Mouse (Mus musculus): ENCODE measurements around the gene Kcnd2. TPM values are rescaled to one million over a fixed set of nuclear protein-coding genes. Genes with fewer than 3 reads are reported as not detected.

Kcnd2 gene
- total and polyA plus RNA-seq, 3 experiments, result 0.05 TPM; not detected in 2

GRCm38 (mm10) chr6:21597424-21597823 is 382.1 kb downstream of the Kcnd2 start:
- Histone ChIP-seq H3K36me3 (replicated peaks) (no peaks in the 10 kb centered on the region), H3K9me3 (replicated peaks) (no peaks in the 10 kb centered on the region), H3K4me1 (ENCODE audit: insufficient read depth, low read depth, low read length) (no peaks in the 10 kb centered on the region), H3K4me3 (ENCODE audit: low read depth, low read length) (no peak overlapping the region), H3K27me3 (ENCODE audit: insufficient read depth, low read length) (no peaks in the 10 kb centered on the region)
- no peak for TF ChIP-seq POLR2AphosphoS5 (IDR thresholded peaks at IDR 0.05; ENCODE audit: insufficient replicate concordance, low read depth, low read length)
- TF ChIP-seq CTCF (IDR thresholded peaks at IDR 0.05; ENCODE audit: low read depth, low read length), result no peak
- TF ChIP-seq GATA2 (IDR thresholded peaks at IDR 0.05; ENCODE audit: borderline replicate concordance, low read depth, low read length), result no peak
- no peak for TF ChIP-seq GATA1 (IDR thresholded peaks at IDR 0.05; ENCODE audit: borderline replicate concordance, low read length)
- no peak for TF ChIP-seq TAL1 (conservative IDR thresholded peaks at IDR 0.05; ENCODE audit: low read depth, low read length)
- ATAC-seq (ENCODE audit: extremely low read depth, insufficient number of reproducible peaks, low FRiP score, poor library complexity, severe bottlenecking) (no peak), DNase-seq (ENCODE audit: low spot score) (no peak)

- Histone ChIP-seq H3K36me3 (replicated peaks) (no peaks in the 10 kb centered on the region), H3K9me3 (replicated peaks) (no peaks in the 10 kb centered on the region), H3K27me3 (ENCODE audit: insufficient read depth, low read length) (no peaks in the 10 kb centered on the region), H3K4me3 (ENCODE audit: low read depth, low read length) (no peak overlapping the region), H3K4me1 (ENCODE audit: insufficient read depth, low read depth, low read length) (no peaks in the 10 kb centered on the region)
- TF ChIP-seq CTCF (IDR thresholded peaks at IDR 0.05; ENCODE audit: low read depth, low read length), result no peak
- no peak for TF ChIP-seq POLR2AphosphoS5 (IDR thresholded peaks at IDR 0.05; ENCODE audit: insufficient replicate concordance, low read depth, low read length)
- no peak for TF ChIP-seq GATA2 (IDR thresholded peaks at IDR 0.05; ENCODE audit: borderline replicate concordance, low read depth, low read length)
- TF ChIP-seq TAL1 (conservative IDR thresholded peaks at IDR 0.05; ENCODE audit: low read depth, low read length), result no peak
- no peak for TF ChIP-seq GATA1 (IDR thresholded peaks at IDR 0.05; ENCODE audit: borderline replicate concordance, low read length)
- DNase-seq (ENCODE audit: low spot score) (no peak), ATAC-seq (ENCODE audit: extremely low read depth, insufficient number of reproducible peaks, low FRiP score, poor library complexity, severe bottlenecking) (no peak)
Measured at GRCm38 (mm10) chr6:21609381-21610059, 394.2 kb downstream of the Kcnd2 start.

GRCm38 (mm10) chr6:21629989-21630388 is 414.7 kb downstream of the Kcnd2 start:
- ATAC-seq (ENCODE audit: extremely low read depth, insufficient number of reproducible peaks, low FRiP score, poor library complexity, severe bottlenecking), result no peak
- DNase-seq (ENCODE audit: low spot score), result no peak

GRCm38 (mm10) chr6:21655681-21656080 is 440.4 kb downstream of the Kcnd2 start:
- no peak for DNase-seq (ENCODE audit: low spot score)
- Histone ChIP-seq H3K4me1 (ENCODE audit: insufficient read depth, low read depth, low read length) (no peaks in the 10 kb centered on the region), H3K27me3 (ENCODE audit: insufficient read depth, low read length) (no peaks in the 10 kb centered on the region; the same call in 1 of the 2 replicates), H3K36me3 (replicated peaks) (no peaks in the 10 kb centered on the region), H3K9me3 (replicated peaks) (no peaks in the 10 kb centered on the region), H3K4me3 (ENCODE audit: low read depth, low read length) (no peak overlapping the region)
- no peak for TF ChIP-seq CTCF (IDR thresholded peaks at IDR 0.05; ENCODE audit: low read depth, low read length)
- no peak for TF ChIP-seq GATA1 (IDR thresholded peaks at IDR 0.05; ENCODE audit: borderline replicate concordance, low read length)
- no peak for TF ChIP-seq POLR2AphosphoS5 (IDR thresholded peaks at IDR 0.05; ENCODE audit: insufficient replicate concordance, low read depth, low read length)
- no peak for TF ChIP-seq GATA2 (IDR thresholded peaks at IDR 0.05; ENCODE audit: borderline replicate concordance, low read depth, low read length)
- no peak for TF ChIP-seq TAL1 (conservative IDR thresholded peaks at IDR 0.05; ENCODE audit: low read depth, low read length)
- no peak for ATAC-seq (ENCODE audit: extremely low read depth, insufficient number of reproducible peaks, low FRiP score, poor library complexity, severe bottlenecking)

More at GRCm38 (mm10) chr6:21629989-21630388, 414.7 kb downstream of the Kcnd2 start:
- Histone ChIP-seq H3K9me3 (replicated peaks) (no peaks in the 10 kb centered on the region), H3K4me3 (ENCODE audit: low read depth, low read length) (no peak overlapping the region), H3K4me1 (ENCODE audit: insufficient read depth, low read depth, low read length) (no peaks in the 10 kb centered on the region), H3K27me3 (ENCODE audit: insufficient read depth, low read length) (no peaks in the 10 kb centered on the region), H3K36me3 (replicated peaks) (no peaks in the 10 kb centered on the region)
- TF ChIP-seq CTCF (IDR thresholded peaks at IDR 0.05; ENCODE audit: low read depth, low read length) (no peak), GATA1 (IDR thresholded peaks at IDR 0.05; ENCODE audit: borderline replicate concordance, low read length) (no peak), GATA2 (IDR thresholded peaks at IDR 0.05; ENCODE audit: borderline replicate concordance, low read depth, low read length) (no peak), POLR2AphosphoS5 (IDR thresholded peaks at IDR 0.05; ENCODE audit: insufficient replicate concordance, low read depth, low read length) (no peak), TAL1 (conservative IDR thresholded peaks at IDR 0.05; ENCODE audit: low read depth, low read length) (no peak)

GRCm38 (mm10) chr6:21664135-21664534 is 448.8 kb downstream of the Kcnd2 start:
- ATAC-seq (ENCODE audit: extremely low read depth, insufficient number of reproducible peaks, low FRiP score, poor library complexity, severe bottlenecking), result no peak

GRCm38 (mm10) chr6:21664638-21665037 is 449.3 kb downstream of the Kcnd2 start:
- Histone ChIP-seq H3K4me3 (ENCODE audit: low read depth, low read length) (no peak overlapping the region), H3K9me3 (replicated peaks) (no peaks in the 10 kb centered on the region), H3K27me3 (ENCODE audit: insufficient read depth, low read length) (peaks cover 4% of the 10 kb centered on the region; the same call in 1 of the 2 replicates), H3K36me3 (replicated peaks) (no peaks in the 10 kb centered on the region), H3K4me1 (ENCODE audit: insufficient read depth, low read depth, low read length) (no peaks in the 10 kb centered on the region)
- ATAC-seq (ENCODE audit: extremely low read depth, insufficient number of reproducible peaks, low FRiP score, poor library complexity, severe bottlenecking), result no peak
- TF ChIP-seq GATA1 (IDR thresholded peaks at IDR 0.05; ENCODE audit: borderline replicate concordance, low read length) (no peak), CTCF (IDR thresholded peaks at IDR 0.05; ENCODE audit: low read depth, low read length) (no peak), TAL1 (conservative IDR thresholded peaks at IDR 0.05; ENCODE audit: low read depth, low read length) (no peak), GATA2 (IDR thresholded peaks at IDR 0.05; ENCODE audit: borderline replicate concordance, low read depth, low read length) (no peak), POLR2AphosphoS5 (IDR thresholded peaks at IDR 0.05; ENCODE audit: insufficient replicate concordance, low read depth, low read length) (no peak)
- DNase-seq (ENCODE audit: low spot score), result no peak

More at GRCm38 (mm10) chr6:21664135-21664534, 448.8 kb downstream of the Kcnd2 start:
- TF ChIP-seq CTCF (IDR thresholded peaks at IDR 0.05; ENCODE audit: low read depth, low read length) (no peak), TAL1 (conservative IDR thresholded peaks at IDR 0.05; ENCODE audit: low read depth, low read length) (no peak), GATA2 (IDR thresholded peaks at IDR 0.05; ENCODE audit: borderline replicate concordance, low read depth, low read length) (no peak), POLR2AphosphoS5 (IDR thresholded peaks at IDR 0.05; ENCODE audit: insufficient replicate concordance, low read depth, low read length) (no peak), GATA1 (IDR thresholded peaks at IDR 0.05; ENCODE audit: borderline replicate concordance, low read length) (no peak)
- Histone ChIP-seq H3K36me3 (replicated peaks) (no peaks in the 10 kb centered on the region), H3K9me3 (replicated peaks) (no peaks in the 10 kb centered on the region), H3K27me3 (ENCODE audit: insufficient read depth, low read length) (peaks cover 4% of the 10 kb centered on the region; the same call in 1 of the 2 replicates), H3K4me3 (ENCODE audit: low read depth, low read length) (no peak overlapping the region), H3K4me1 (ENCODE audit: insufficient read depth, low read depth, low read length) (no peaks in the 10 kb centered on the region)
- no peak for DNase-seq (ENCODE audit: low spot score)

All from G1E (cell line).